Mouse (Mus musculus): ENCODE measurements at regions not wholly inside any gene's neighbourhood (a gene's known extent, or its start where the extent isn't known, plus 50 kb on each side); places are given as distances from the start of the nearest gene placed in this dataset.
A peak's percentile ranks its signal among the peaks of the same experiment; 100 is the strongest.

GRCm38 (mm10) chr12:31173512-31173911 is 67.1 kb upstream of the Gm6993 start:
- DNase-seq: peak; percentile 3

DNA sequence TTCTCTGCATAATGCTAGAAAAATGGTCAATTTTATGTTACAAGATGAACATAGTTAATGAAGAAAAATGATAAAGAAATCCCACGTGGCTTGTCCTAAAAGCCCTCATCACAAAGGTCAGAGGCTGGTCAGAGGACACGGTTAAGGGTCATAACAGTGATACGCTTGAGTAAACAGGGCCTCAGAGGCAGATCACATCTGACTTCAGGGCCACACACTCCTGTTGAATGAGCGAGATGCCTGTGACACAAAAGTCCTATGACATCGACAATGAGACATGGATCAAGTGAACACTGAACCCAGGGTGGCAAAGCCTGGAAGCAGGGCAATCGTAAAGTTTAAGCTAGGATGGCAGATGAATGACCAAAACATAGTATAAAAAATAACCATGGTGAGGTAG is 61.0 kb upstream of the Gm6993 start:
- DNase-seq: no peak

DNA sequence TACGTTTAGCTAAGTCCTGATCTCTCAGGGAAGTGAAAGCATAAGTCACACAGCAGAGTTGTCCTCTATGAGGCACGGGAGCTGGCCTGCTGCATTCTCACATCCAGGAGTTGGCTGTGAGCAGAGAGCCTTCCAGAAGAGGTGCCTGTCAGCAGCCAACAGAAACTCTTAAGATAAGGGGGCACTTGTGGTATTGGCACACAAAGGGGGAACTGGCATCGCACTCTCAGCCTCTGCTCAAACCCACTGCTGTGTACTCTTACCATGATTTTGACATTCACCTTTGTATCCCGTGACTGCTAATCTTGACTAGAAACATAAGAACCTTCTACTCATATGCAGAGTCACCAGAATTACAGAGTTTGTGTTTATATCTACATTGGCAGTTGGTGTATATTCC is 56.9 kb upstream of the Gm6993 start:
- no peak for DNase-seq

GRCm38 (mm10) chr12:31184217-31184975 is 56.2 kb upstream of the Gm6993 start:
- peak; percentile 35 for DNase-seq

- DNase-seq: no peak
Observed at GRCm38 (mm10) chr12:31185177-31185932, 55.2 kb upstream of the Gm6993 start.

DNA sequence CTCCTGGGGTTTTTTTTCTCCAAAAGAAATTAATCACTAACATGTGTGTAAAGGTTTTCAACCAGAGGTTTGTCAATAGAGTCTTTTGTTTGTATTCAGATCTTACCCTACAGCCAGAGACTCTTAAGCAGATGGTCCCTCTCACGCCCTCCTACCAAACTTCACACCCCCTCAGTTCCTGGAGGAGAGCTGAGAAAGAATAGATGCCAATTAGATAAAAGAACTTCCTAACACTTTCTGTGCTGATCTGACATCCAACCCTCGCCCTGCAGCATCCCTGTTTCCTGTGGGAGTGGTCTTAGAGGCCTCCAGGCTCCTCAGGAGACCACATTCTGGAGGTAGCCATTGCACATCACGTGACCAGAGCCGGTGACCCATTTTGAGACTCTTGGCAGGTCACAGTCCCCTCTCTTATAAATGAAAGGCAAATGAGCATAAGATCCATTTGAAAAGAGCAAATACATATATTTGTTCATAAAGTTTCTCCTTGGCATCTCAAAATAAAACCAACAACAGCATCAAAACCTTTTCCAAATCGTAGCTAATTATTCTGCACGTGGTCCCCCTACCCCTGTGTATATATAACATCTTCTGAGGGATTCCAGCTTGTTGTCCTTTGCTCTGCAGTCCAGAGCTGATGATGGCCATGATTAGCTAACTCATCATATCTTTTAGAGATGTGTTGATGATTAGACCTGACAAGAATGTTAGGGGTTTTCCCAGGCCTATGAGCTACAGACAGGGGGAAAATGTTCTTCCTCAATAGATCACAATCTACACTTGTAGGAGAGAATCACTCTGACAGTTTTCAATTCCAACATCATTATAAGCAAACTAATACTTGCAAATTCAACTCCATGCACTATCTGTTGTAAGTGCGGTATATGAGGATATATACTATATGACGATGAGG is 54.4 kb upstream of the Gm6993 start:
- no peak for DNase-seq

- DNase-seq: no peak
Observed at GRCm38 (mm10) chr12:31188011-31188576, 52.5 kb upstream of the Gm6993 start.

GRCm38 (mm10) chr12:31190265-31190664 is 50.3 kb upstream of the Gm6993 start:
- DNase-seq: no peak
